Mouse (Mus musculus) spleen, postnatal 10 days (tissue): ENCODE data around the gene Skint11.
"Not testable (repeated sequence)": the region's sequence is repeated elsewhere in the genome, so short reads cannot be mapped to it uniquely, and the experiment has no call there.

Source experiments
- DNase-seq, 2 experiments: peaks; one replicate each; pipeline ENCODE4 v3.0.0; 2021 to 2022; ENCODE audit warnings: low spot score in 2 of 2

The Skint11 gene

DNA sequence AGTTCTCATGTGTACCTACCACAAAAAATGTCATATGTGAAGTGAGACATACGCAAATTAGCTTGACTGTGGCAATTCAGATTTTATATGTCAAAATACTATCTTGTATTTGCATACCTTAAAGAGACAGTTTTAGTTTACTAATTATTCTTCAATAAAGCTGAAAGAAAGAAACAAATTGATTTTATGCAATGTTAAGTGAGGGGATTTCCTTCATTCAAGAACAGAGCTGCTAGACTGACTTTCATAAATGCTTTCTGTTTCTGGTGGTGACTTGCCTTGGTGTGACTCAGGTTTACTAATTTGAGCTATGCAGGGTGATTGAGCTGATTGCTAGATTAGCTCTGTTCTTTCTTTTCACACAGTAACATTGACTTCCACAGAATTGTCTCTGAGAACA, at the start of gene Skint11:
Skint11 (plus strand) TSS at position 301 of the 400 bp plus-strand sequence.
- DNase-seq = no peak

DNA sequence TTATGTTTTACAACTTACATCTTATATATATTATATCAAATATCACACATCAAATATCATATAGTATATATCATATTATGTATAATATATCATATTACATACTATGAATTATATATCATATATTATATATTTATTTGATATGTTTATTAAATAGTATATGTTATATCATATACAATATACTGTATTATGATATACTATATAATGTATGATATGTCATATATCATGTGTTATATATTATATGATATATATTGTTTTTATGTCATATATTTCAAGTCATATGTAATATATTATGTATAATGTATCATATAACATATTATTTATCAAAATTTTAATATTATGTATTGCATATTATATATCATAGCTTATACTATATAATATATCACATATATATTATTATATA, 2.0 kb upstream of the Skint11 start:
- no peak for DNase-seq

- not testable (repeated sequence) for DNase-seq
These were observed 9.7 kb downstream of the Skint11 start for GRCm38 (mm10) chr4:114172898-114173297.

- DNase-seq = not testable (repeated sequence)
These were observed 93.7 kb downstream of the Skint11 start for GRCm38 (mm10) chr4:114256906-114257305.
